Mouse (Mus musculus) heart, embryonic 13.5 days (tissue): ENCODE data around the gene Ruvbl2. TPM values are rescaled to one million over a fixed set of nuclear protein-coding genes. Genes with fewer than 3 reads are reported as not detected.

Experiments used
- ATAC-seq: fragments of 200-750 bp; cut with Nextera tagmentation; 2 replicates; pipeline ENCODE4 v1.8.0; 2017; ENCODE audit warnings: moderate TSS enrichment; ENCODE audit not compliant: insufficient number of reproducible peaks, low FRiP score, low TSS enrichment; ENCODE audit errors: extremely low read depth
- H3K27ac ChIP-seq: fragments of 300-500 bp; sonication (generic); replicated peaks from 2 replicates; pipeline ENCODE4 v1.5.1; 2015; ENCODE audit warnings: moderate library complexity, mild to moderate bottlenecking, inconsistent platforms
- H3K27me3 ChIP-seq: fragments of 300-500 bp; sonication (generic); replicated peaks from 2 replicates; pipeline ENCODE4 v1.6.1; 2015; ENCODE audit warnings: mild to moderate bottlenecking, inconsistent platforms
- H3K36me3 ChIP-seq: fragments of 300-500 bp; sonication (generic); 2 replicates; pipeline ENCODE4 v1.6.1; 2015; ENCODE audit warnings: mild to moderate bottlenecking, inconsistent platforms
- H3K4me1 ChIP-seq: fragments of 300-500 bp; sonication (generic); 2 replicates; pipeline ENCODE4 v1.6.1; 2015; ENCODE audit warnings: inconsistent platforms
- H3K4me2 ChIP-seq: fragments of 300-500 bp; sonication (generic); 2 replicates; pipeline ENCODE4 v1.6.1; 2015; ENCODE audit warnings: inconsistent platforms, mild to moderate bottlenecking, moderate library complexity
- H3K4me3 ChIP-seq: fragments of 300-500 bp; sonication (generic); 2 replicates; pipeline ENCODE4 v1.5.1; 2015; ENCODE audit warnings: moderate library complexity, mild to moderate bottlenecking, inconsistent platforms
- H3K9ac ChIP-seq: fragments of 300-500 bp; sonication (generic); 2 replicates; pipeline ENCODE4 v1.6.1; 2015; ENCODE audit warnings: inconsistent platforms, mild to moderate bottlenecking, moderate library complexity
- H3K9me3 ChIP-seq: fragments of 300-500 bp; sonication (generic); 2 replicates; pipeline ENCODE4 v1.6.1; 2016; ENCODE audit warnings: inconsistent platforms
- WGBS: fragments of 180-500 bp; shearing (Covaris S2); methylation state at CpG from one replicate; pipeline ENCODE4 v1.1.7; 2015; ENCODE audit warnings: mixed read lengths; 5-methylcytosine and 5-hydroxymethylcytosine counted together
- microRNA-seq: library from miRNA; unstranded; fragments of <30 nt; microRNA quantifications from one replicate; pipeline ENCODE4, GENCODE M21; 2016
- polyA plus RNA-seq: library from polyadenylated mRNA; unstranded; fragments of >200 nt; fragmentation: Nextera tagmentation; extraction: Ambion mirVana; gene quantifications from 2 replicates; pipeline ENCODE4 v1.2.1, GENCODE M21; 2015

Gene Ruvbl2
- polyA plus RNA-seq, 1 experiment from 2014 or later: 80.6 TPM

- Histone ChIP-seq H3K27ac (no peak overlapping the region), H3K9ac (no peak overlapping the region)
Measured at GRCm38 (mm10) chr7:45386077-45386476, 51.8 kb downstream of the Ruvbl2 start.

GRCm38 (mm10) chr7:45376057-45376456 is 61.8 kb downstream of the Ruvbl2 start:
- H3K9me3 ChIP-seq: no peaks in the 10 kb centered on the region
- no peak overlapping the region for H3K9ac ChIP-seq
- H3K4me2 ChIP-seq: no peak overlapping the region
- peaks cover 90% of the 10 kb centered on the region for H3K36me3 ChIP-seq
- H3K4me3 ChIP-seq: no peak overlapping the region
- 86% methylated on average over 1 of the region's 1 CpGs for WGBS
- no peak overlapping the region for H3K27ac ChIP-seq
- H3K4me1 ChIP-seq: peaks cover 5% of the 10 kb centered on the region; the same call in 1 of the 2 replicates
- no peaks in the 10 kb centered on the region for H3K27me3 ChIP-seq
- no peak for ATAC-seq

More at GRCm38 (mm10) chr7:45386077-45386476, 51.8 kb downstream of the Ruvbl2 start:
- Histone ChIP-seq H3K4me1 (peaks cover 19% of the 10 kb centered on the region), H3K36me3 (peaks cover 100% of the 10 kb centered on the region), H3K9me3 (no peaks in the 10 kb centered on the region), H3K4me2 (no peak overlapping the region), H3K4me3 (no peak overlapping the region), H3K27me3 (no peaks in the 10 kb centered on the region)
- no peak for ATAC-seq
- WGBS: 93% methylated on average over 3 of the region's 3 CpGs

GRCm38 (mm10) chr7:45374620-45375019 is 63.3 kb downstream of the Ruvbl2 start:
- Histone ChIP-seq H3K4me1 (peaks cover 18% of the 10 kb centered on the region), H3K27ac (no peak overlapping the region), H3K4me2 (no peak overlapping the region), H3K9me3 (no peaks in the 10 kb centered on the region), H3K4me3 (no peak overlapping the region), H3K27me3 (peaks cover 4% of the 10 kb centered on the region), H3K9ac (no peak overlapping the region), H3K36me3 (peaks cover 76% of the 10 kb centered on the region)
- WGBS: 89% methylated on average over 8 of the region's 8 CpGs
- no peak for ATAC-seq

DNA sequence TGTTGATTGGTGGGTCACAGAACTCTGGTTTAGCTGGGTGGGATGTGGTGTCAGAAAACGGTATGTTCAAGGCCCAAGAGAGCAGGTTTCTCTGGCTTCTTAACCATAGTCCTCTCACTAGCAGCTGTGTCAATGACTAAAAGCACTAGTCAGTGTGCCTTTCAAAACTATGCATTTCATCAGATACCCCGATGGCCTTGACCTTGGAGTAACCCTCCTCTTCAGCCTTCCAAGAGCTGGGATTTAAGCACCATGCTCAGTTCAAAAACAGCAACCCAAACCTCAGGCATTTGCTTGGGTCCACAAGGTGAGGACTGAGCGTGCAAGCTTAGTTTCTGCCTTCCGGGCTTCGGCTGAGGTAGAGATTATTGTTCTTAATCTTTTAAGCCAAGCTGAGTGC is 65.5 kb downstream of the Ruvbl2 start:
- Histone ChIP-seq H3K9me3 (no peaks in the 10 kb centered on the region), H3K27ac (no peak overlapping the region), H3K9ac (no peak overlapping the region), H3K4me1 (peaks cover 32% of the 10 kb centered on the region), H3K36me3 (peaks cover 53% of the 10 kb centered on the region), H3K4me2 (no peak overlapping the region), H3K27me3 (peaks cover 22% of the 10 kb centered on the region), H3K4me3 (no peak overlapping the region)
- ATAC-seq: no peak
- WGBS: 73% methylated on average over 5 of the region's 5 CpGs

Small RNAs within 50 kb of the gene (microRNA-seq; reads per million reads assigned to microRNA genes)
- not detected for gene Gm22133

Other genes starting within 250 kb of the Ruvbl2 start
- 0.51 and 0.74 TPM in 2 replicates for gene Ccdc155, start 233.2 kb downstream of the Ruvbl2 start, polyA plus RNA-seq
- gene Dkkl1, start 225.9 kb downstream of the Ruvbl2 start, polyA plus RNA-seq: 1.5 and 1.7 TPM in 2 replicates
- 127 and 139 TPM in 2 replicates for gene Tead2, start 222.3 kb downstream of the Ruvbl2 start, polyA plus RNA-seq
- 1.7 and 2.4 TPM in 2 replicates for gene Cd37, start 199.0 kb downstream of the Ruvbl2 start, polyA plus RNA-seq
- gene Slc6a16, start 197.0 kb downstream of the Ruvbl2 start, polyA plus RNA-seq: 0.27 and 0.41 TPM in 2 replicates
- gene Slc6a21, start 160.6 kb downstream of the Ruvbl2 start, polyA plus RNA-seq: not detected in 2 replicates
- gene Trpm4, start 104.3 kb downstream of the Ruvbl2 start, polyA plus RNA-seq: 12.7 and 13.5 TPM in 2 replicates
- 24.2 and 27.7 TPM in 2 replicates for gene Hrc, start 102.8 kb downstream of the Ruvbl2 start, polyA plus RNA-seq
- gene Ppfia3, start 71.1 kb downstream of the Ruvbl2 start, polyA plus RNA-seq: 2.3 and 2.9 TPM in 2 replicates
- gene Lin7b, start 67.5 kb downstream of the Ruvbl2 start, polyA plus RNA-seq: 1.0 and 1.2 TPM in 2 replicates
- gene Snrnp70, start 42.4 kb downstream of the Ruvbl2 start, polyA plus RNA-seq: 136 and 140 TPM in 2 replicates
- 0.32 and 0.50 TPM in 2 replicates for gene Kcna7, start 32.4 kb downstream of the Ruvbl2 start, polyA plus RNA-seq
- 1.6 and 1.8 TPM in 2 replicates for gene Ntf5, start 24.4 kb downstream of the Ruvbl2 start, polyA plus RNA-seq
- gene Lhb, start 17.3 kb downstream of the Ruvbl2 start, polyA plus RNA-seq: not detected in 2 replicates
- 91.8 and 95.3 TPM in 2 replicates for gene Gys1, start 3.3 kb downstream of the Ruvbl2 start, polyA plus RNA-seq
- 5,089 and 5,516 TPM in 2 replicates for gene Ftl1, start 21.8 kb upstream of the Ruvbl2 start, polyA plus RNA-seq
- 124 and 139 TPM in 2 replicates for gene Bax, start 28.8 kb upstream of the Ruvbl2 start, polyA plus RNA-seq
- gene Tulp2, start 43.8 kb upstream of the Ruvbl2 start, polyA plus RNA-seq: 0.74 and 1.0 TPM in 2 replicates
- gene Gm45808, start 48.7 kb upstream of the Ruvbl2 start, polyA plus RNA-seq: not detected in 2 replicates
- gene Dhdh, start 50.7 kb upstream of the Ruvbl2 start, polyA plus RNA-seq: 3.9 TPM in 2 replicates
- 175 and 177 TPM in 2 replicates for gene Nucb1, start 72.3 kb upstream of the Ruvbl2 start, polyA plus RNA-seq
- 38.5 and 49.6 TPM in 2 replicates for gene Ppp1r15a, start 88.2 kb upstream of the Ruvbl2 start, polyA plus RNA-seq
- gene Plekha4, start 88.2 kb upstream of the Ruvbl2 start, polyA plus RNA-seq: 1.1 and 1.2 TPM in 2 replicates
- gene Hsd17b14, start 116.8 kb upstream of the Ruvbl2 start, polyA plus RNA-seq: 0.43 and 0.52 TPM in 2 replicates
- 65.4 and 66.3 TPM in 2 replicates for gene Bcat2, start 132.1 kb upstream of the Ruvbl2 start, polyA plus RNA-seq
- gene Fgf21, start 177.4 kb upstream of the Ruvbl2 start, polyA plus RNA-seq: not detected in 2 replicates
- not detected in 2 replicates for gene Fut1, start 179.2 kb upstream of the Ruvbl2 start, polyA plus RNA-seq
- 0.11 and 0.19 TPM in 2 replicates for gene Izumo1, start 183.7 kb upstream of the Ruvbl2 start, polyA plus RNA-seq
- 17.1 and 18.9 TPM in 2 replicates for gene Rasip1, start 189.4 kb upstream of the Ruvbl2 start, polyA plus RNA-seq
- 3.3 and 5.0 TPM in 2 replicates for gene Mamstr, start 201.9 kb upstream of the Ruvbl2 start, polyA plus RNA-seq
- 0.86 and 1.1 TPM in 2 replicates for gene Fut2, start 228.3 kb upstream of the Ruvbl2 start, polyA plus RNA-seq
- gene Ntn5, start 245.9 kb upstream of the Ruvbl2 start, polyA plus RNA-seq: 0.11 TPM in 1 of 2 replicates, not detected in the other